Mouse (Mus musculus): ENCODE measurements around the gene Slc22a6. TPM values are rescaled to one million over a fixed set of nuclear protein-coding genes. Genes with fewer than 3 reads are reported as not detected.
A peak's percentile ranks its signal among the peaks of the same experiment; 100 is the strongest.

Slc22a6 gene
- polyA plus RNA-seq, 1 experiment from 2014 or later, result 8.7 TPM

- H3K4me2 ChIP-seq (ENCODE audit: low read length), result no peak overlapping the region
- H3K9ac ChIP-seq (ENCODE audit: low read depth, low read length), result no peak overlapping the region
- H3K36me3 ChIP-seq (ENCODE audit: control insufficient read depth, insufficient read depth, low read length), result no peaks in the 10 kb centered on the region
- peaks cover under 1% of the 10 kb centered on the region; the same call in 1 of the 2 replicates for H3K4me1 ChIP-seq (ENCODE audit: control insufficient read depth, insufficient read depth, low read depth, low read length)
- WGBS, result 81% methylated on average over 2 of the region's 2 CpGs
- H3K9me3 ChIP-seq (ENCODE audit: control insufficient read depth, low read length), result no peaks in the 10 kb centered on the region
- ATAC-seq, result no peak
- H3K4me3 ChIP-seq (ENCODE audit: low read length), result no peak overlapping the region
- H3K27ac ChIP-seq (ENCODE audit: low read depth, low read length), result no peak overlapping the region
- no peaks in the 10 kb centered on the region for H3K27me3 ChIP-seq (replicated peaks; ENCODE audit: control insufficient read depth, insufficient read depth, low read length)
Observed at GRCm38 (mm10) chr19:8585899-8586298, 31.9 kb upstream of the Slc22a6 start.

DNA sequence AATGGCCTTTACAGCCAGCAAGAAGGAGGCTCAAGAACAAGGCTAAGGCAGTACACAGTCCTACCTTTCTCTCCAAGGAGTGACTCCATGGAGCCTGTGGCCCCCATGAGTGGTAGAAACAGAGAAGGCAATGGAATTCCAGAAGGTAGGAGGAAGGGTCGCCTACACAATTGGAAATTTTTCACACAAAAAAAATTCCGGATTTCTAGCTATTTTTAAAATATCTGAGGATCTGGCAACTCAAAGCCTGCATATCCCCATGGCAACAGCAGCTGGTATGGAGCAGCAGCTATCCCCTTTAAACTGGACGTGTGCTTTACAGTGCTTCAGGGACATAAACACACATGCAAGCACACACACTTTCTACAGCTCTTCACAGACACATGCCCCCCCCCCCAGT lies 31.5 kb upstream of the Slc22a6 start:
- Histone ChIP-seq H3K9me3 (ENCODE audit: control insufficient read depth, low read length) (no peaks in the 10 kb centered on the region), H3K4me2 (ENCODE audit: low read length) (no peak overlapping the region)
- 0 out of 2 replicates have a peak, but pooled peaks have one; percentile 56 for ATAC-seq

DNA sequence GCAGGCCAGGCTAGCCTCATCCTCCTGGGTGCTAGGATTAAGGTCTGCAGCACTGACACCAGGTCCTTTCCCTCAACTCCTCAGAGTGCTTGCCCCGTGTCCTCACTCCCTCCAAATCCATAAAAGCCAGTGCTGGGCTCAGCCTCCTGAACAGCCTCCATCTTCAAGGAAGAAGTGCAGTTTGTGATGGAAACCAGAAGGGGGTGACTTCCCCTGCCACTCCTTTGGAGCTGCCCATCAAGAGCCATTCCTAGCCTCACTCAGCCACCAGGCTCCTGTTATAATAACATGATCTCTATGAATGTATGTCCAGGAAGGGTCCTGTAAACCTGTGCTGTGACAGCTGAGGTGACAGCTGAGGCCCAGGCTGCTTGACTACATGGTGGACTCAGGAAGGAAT lies 30.5 kb upstream of the Slc22a6 start:
- Histone ChIP-seq H3K4me2 (ENCODE audit: low read length) (no peak overlapping the region), H3K4me1 (ENCODE audit: control insufficient read depth, insufficient read depth, low read depth, low read length) (peaks cover 3% of the 10 kb centered on the region; the same call in 1 of the 2 replicates), H3K36me3 (ENCODE audit: control insufficient read depth, insufficient read depth, low read length) (no peaks in the 10 kb centered on the region), H3K4me3 (ENCODE audit: low read length) (no peak overlapping the region), H3K9me3 (ENCODE audit: control insufficient read depth, low read length) (no peaks in the 10 kb centered on the region), H3K9ac (ENCODE audit: low read depth, low read length) (no peak overlapping the region), H3K27me3 (replicated peaks; ENCODE audit: control insufficient read depth, insufficient read depth, low read length) (no peaks in the 10 kb centered on the region), H3K27ac (ENCODE audit: low read depth, low read length) (no peak overlapping the region)
- 48% methylated on average over 1 of the region's 1 CpGs for WGBS
- ATAC-seq, result no peak

More for the DNA sequence above, 31.5 kb upstream of the Slc22a6 start:
- Histone ChIP-seq H3K4me1 (ENCODE audit: control insufficient read depth, insufficient read depth, low read depth, low read length) (peaks cover 3% of the 10 kb centered on the region; the same call in 1 of the 2 replicates), H3K36me3 (ENCODE audit: control insufficient read depth, insufficient read depth, low read length) (no peaks in the 10 kb centered on the region), H3K27ac (ENCODE audit: low read depth, low read length) (no peak overlapping the region), H3K9ac (ENCODE audit: low read depth, low read length) (no peak overlapping the region), H3K27me3 (replicated peaks; ENCODE audit: control insufficient read depth, insufficient read depth, low read length) (no peaks in the 10 kb centered on the region), H3K4me3 (ENCODE audit: low read length) (no peak overlapping the region)
- 54% methylated on average over 3 of the region's 3 CpGs for WGBS

DNA sequence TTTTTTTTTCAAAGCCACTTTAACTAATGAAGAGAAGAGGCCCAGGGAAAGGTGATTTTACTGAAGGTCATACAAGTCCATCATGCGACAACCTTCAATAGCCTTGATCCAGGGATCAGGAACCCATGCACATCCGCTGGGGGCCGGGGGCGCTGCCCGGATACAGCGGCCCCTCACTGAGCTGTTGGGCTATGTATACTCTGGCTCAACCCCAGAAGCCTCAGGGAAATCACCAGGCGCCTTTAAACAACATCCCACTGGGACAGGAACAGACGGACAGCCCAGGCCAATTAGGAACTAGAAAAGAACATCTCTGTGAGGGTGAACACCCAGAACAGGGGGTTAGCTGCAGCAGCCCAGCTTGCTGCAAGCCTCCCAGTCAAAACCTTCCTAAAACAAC lies 26.9 kb upstream of the Slc22a6 start, which contains the start of gene Slc22a8:
Slc22a8 (plus strand) TSS at position 301 of the 400 bp plus-strand sequence.
- 0 out of 2 replicates have a peak within 1 kb of the TSS, but pooled peaks have one; percentile 4 for H3K9ac ChIP-seq (ENCODE audit: low read depth, low read length)
- H3K4me1 ChIP-seq (ENCODE audit: control insufficient read depth, insufficient read depth, low read depth, low read length), result peaks cover 3% of the 10 kb centered on the region; the same call in 1 of the 2 replicates
- 55% methylated on average over 8 of the region's 8 CpGs for WGBS
- no peak for ATAC-seq
- no peaks in the 10 kb centered on the region for H3K9me3 ChIP-seq (ENCODE audit: control insufficient read depth, low read length)
- H3K4me2 ChIP-seq (ENCODE audit: low read length), result no peak within 1 kb of the TSS; the same call in 1 of the 2 replicates
- no peaks in the 10 kb centered on the region for H3K27me3 ChIP-seq (replicated peaks; ENCODE audit: control insufficient read depth, insufficient read depth, low read length)
- H3K4me3 ChIP-seq (ENCODE audit: low read length), result no peak within 1 kb of the TSS
- no peaks in the 10 kb centered on the region for H3K36me3 ChIP-seq (ENCODE audit: control insufficient read depth, insufficient read depth, low read length)
- 0 out of 2 replicates have a peak within 1 kb of the TSS, but pooled peaks have one; percentile 46 for H3K27ac ChIP-seq (ENCODE audit: low read depth, low read length)

DNA sequence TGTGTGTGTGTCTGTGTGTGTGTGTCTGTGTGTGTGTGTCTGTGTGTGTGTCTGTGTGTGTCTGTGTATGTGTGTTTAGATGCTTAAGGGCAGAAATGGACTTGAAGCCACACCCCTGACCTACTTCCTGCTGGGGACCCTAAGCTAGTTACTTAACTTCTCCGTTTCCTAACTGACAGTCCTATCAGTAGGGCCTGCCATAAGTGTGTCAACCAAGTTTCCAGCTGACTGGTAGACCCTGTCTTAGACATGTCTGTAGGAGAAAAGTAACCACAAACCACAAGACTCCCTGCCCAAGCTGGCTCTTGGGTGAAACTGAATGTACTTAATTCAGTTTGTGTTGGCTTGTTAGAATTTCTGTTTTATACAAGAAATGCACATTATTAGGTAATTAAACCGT lies 25.7 kb upstream of the Slc22a6 start:
- Histone ChIP-seq H3K4me2 (ENCODE audit: low read length) (no peak overlapping the region), H3K27me3 (replicated peaks; ENCODE audit: control insufficient read depth, insufficient read depth, low read length) (no peaks in the 10 kb centered on the region), H3K27ac (ENCODE audit: low read depth, low read length) (no peak overlapping the region), H3K9ac (ENCODE audit: low read depth, low read length) (no peak overlapping the region), H3K36me3 (ENCODE audit: control insufficient read depth, insufficient read depth, low read length) (no peaks in the 10 kb centered on the region), H3K9me3 (ENCODE audit: control insufficient read depth, low read length) (no peaks in the 10 kb centered on the region), H3K4me3 (ENCODE audit: low read length) (no peak overlapping the region), H3K4me1 (ENCODE audit: control insufficient read depth, insufficient read depth, low read depth, low read length) (peaks cover 3% of the 10 kb centered on the region; the same call in 1 of the 2 replicates)
- ATAC-seq, result no peak
- 67% methylated on average over 2 of the region's 2 CpGs for WGBS

DNA sequence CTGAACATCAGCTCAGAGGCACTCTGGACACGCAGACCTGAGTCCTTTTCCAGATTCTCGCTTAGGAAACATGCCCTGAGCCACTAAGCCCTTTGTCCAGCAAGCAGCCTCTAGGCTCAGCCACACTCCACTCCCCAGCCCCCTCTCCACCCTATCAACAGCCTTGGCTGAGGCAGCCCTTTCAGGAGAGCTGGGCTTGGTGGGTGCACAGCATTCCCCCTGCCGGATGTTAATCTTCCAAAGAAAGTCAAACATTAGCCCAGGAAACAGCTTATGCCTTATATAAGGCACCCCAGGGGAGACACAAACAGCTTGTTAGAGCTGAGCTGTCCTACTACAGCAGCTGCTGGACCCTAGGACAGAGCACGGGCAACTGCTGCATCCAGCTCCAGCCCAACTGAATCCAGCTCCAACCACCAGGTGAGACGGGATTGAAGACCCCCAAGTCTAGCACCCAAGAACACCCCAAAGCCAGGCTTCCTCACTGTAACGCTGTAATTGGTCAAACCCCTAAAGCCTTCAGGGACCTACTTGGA lies 24.9 kb upstream of the Slc22a6 start:
- no peaks in the 10 kb centered on the region for H3K27me3 ChIP-seq (replicated peaks; ENCODE audit: control insufficient read depth, insufficient read depth, low read length)
- no peak for ATAC-seq
- H3K4me2 ChIP-seq (ENCODE audit: low read length), result no peak overlapping the region
- no peaks in the 10 kb centered on the region for H3K36me3 ChIP-seq (ENCODE audit: control insufficient read depth, insufficient read depth, low read length)
- 71% methylated on average over 6 of the region's 6 CpGs for whole genome bisulfite sequencing
- peaks cover 3% of the 10 kb centered on the region; the same call in 1 of the 2 replicates for H3K4me1 ChIP-seq (ENCODE audit: control insufficient read depth, insufficient read depth, low read depth, low read length)
- H3K27ac ChIP-seq (ENCODE audit: low read depth, low read length), result no peak overlapping the region
- H3K4me3 ChIP-seq (ENCODE audit: low read length), result no peak overlapping the region
- H3K9ac ChIP-seq (ENCODE audit: low read depth, low read length), result no peak overlapping the region
- no peaks in the 10 kb centered on the region for H3K9me3 ChIP-seq (ENCODE audit: control insufficient read depth, low read length)

DNA sequence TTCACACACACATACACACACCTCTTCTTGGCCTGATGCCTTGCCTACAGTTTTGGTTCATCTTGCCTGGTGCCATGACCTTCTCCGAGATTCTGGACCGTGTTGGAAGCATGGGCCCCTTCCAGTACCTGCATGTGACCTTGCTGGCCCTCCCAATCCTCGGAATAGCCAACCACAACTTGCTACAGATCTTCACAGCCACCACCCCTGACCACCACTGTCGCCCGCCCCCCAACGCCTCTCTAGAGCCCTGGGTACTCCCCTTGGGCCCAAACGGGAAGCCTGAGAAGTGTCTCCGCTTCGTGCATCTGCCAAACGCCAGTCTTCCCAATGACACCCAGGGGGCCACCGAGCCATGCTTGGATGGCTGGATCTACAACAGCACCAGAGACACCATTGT lies 24.0 kb upstream of the Slc22a6 start:
- ATAC-seq, result no peak
- H3K9me3 ChIP-seq (ENCODE audit: control insufficient read depth, low read length), result no peaks in the 10 kb centered on the region
- no peaks in the 10 kb centered on the region for H3K27me3 ChIP-seq (replicated peaks; ENCODE audit: control insufficient read depth, insufficient read depth, low read length)
- H3K27ac ChIP-seq (ENCODE audit: low read depth, low read length), result no peak overlapping the region
- no peaks in the 10 kb centered on the region for H3K36me3 ChIP-seq (ENCODE audit: control insufficient read depth, insufficient read depth, low read length)
- no peak overlapping the region for H3K9ac ChIP-seq (ENCODE audit: low read depth, low read length)
- H3K4me3 ChIP-seq (ENCODE audit: low read length), result no peak overlapping the region
- WGBS, result 90% methylated on average over 11 of the region's 11 CpGs
- peaks cover 3% of the 10 kb centered on the region; the same call in 1 of the 2 replicates for H3K4me1 ChIP-seq (ENCODE audit: control insufficient read depth, insufficient read depth, low read depth, low read length)
- H3K4me2 ChIP-seq (ENCODE audit: low read length), result no peak overlapping the region

DNA sequence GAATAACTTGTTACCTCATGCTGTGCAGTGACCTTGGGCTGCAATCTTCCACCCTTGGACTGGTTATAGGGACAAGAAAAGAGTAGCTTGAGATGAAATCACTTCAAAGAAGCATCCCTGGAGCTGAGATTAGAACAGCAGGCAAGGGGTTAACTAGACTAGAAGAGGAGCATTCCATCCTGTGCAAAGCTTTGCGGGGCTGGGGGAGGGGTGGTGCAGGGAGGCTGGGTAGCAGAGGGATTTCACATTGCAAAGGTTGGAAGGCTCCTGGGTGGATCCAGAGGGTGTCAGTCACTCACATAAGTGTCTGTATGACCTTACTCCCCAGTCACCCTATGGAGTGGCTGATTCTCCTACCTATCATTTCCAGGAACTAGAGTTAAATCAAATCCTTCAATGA lies 23.3 kb upstream of the Slc22a6 start:
- Histone ChIP-seq H3K4me1 (ENCODE audit: control insufficient read depth, insufficient read depth, low read depth, low read length) (peaks cover 3% of the 10 kb centered on the region; the same call in 1 of the 2 replicates), H3K4me2 (ENCODE audit: low read length) (no peak overlapping the region), H3K9me3 (ENCODE audit: control insufficient read depth, low read length) (no peaks in the 10 kb centered on the region), H3K27ac (ENCODE audit: low read depth, low read length) (no peak overlapping the region), H3K27me3 (replicated peaks; ENCODE audit: control insufficient read depth, insufficient read depth, low read length) (no peaks in the 10 kb centered on the region), H3K9ac (ENCODE audit: low read depth, low read length) (no peak overlapping the region), H3K4me3 (ENCODE audit: low read length) (no peak overlapping the region), H3K36me3 (ENCODE audit: control insufficient read depth, insufficient read depth, low read length) (no peaks in the 10 kb centered on the region)
- WGBS, result 0% methylated on average over 1 of the region's 1 CpGs
- no peak for ATAC-seq

GRCm38 (mm10) chr19:8597269-8597668 lies 20.6 kb upstream of the Slc22a6 start:
- Histone ChIP-seq H3K27ac (ENCODE audit: low read depth, low read length) (no peak overlapping the region), H3K4me1 (ENCODE audit: control insufficient read depth, insufficient read depth, low read depth, low read length) (no peaks in the 10 kb centered on the region), H3K36me3 (ENCODE audit: control insufficient read depth, insufficient read depth, low read length) (no peaks in the 10 kb centered on the region), H3K4me2 (ENCODE audit: low read length) (no peak overlapping the region), H3K4me3 (ENCODE audit: low read length) (no peak overlapping the region), H3K9me3 (ENCODE audit: control insufficient read depth, low read length) (no peaks in the 10 kb centered on the region), H3K9ac (ENCODE audit: low read depth, low read length) (no peak overlapping the region), H3K27me3 (replicated peaks; ENCODE audit: control insufficient read depth, insufficient read depth, low read length) (no peaks in the 10 kb centered on the region)
- 53% methylated on average over 4 of the region's 4 CpGs for WGBS
- ATAC-seq, result no peak
